Mouse (Mus musculus): Measurements from ENCODE around the gene 4931406C07Rik. TPM values are rescaled to one million over a fixed set of nuclear protein-coding genes. Genes with fewer than 3 reads are reported as not detected.
"Not testable (repeated sequence)": the region's sequence is repeated elsewhere in the genome, so short reads cannot be mapped to it uniquely, and the experiment has no call there.

4931406C07Rik gene
- polyA plus RNA-seq, 1 experiment from 2014 or later = 12.2 TPM

GRCm38 (mm10) chr9:15312054-15312735, 5.9 kb upstream of the 4931406C07Rik start:
- H3K9ac ChIP-seq = no peak overlapping the region
- no peak overlapping the region for H3K27ac ChIP-seq
- 99% methylated on average over 2 of the region's 2 CpGs for WGBS
- H3K4me1 ChIP-seq (replicated peaks; ENCODE audit: control insufficient read depth, insufficient read depth, low read length) = peaks cover 23% of the 10 kb centered on the region
- peaks cover 96% of the 10 kb centered on the region for H3K36me3 ChIP-seq (replicated peaks; ENCODE audit: control insufficient read depth, insufficient read depth)
- ATAC-seq (ENCODE audit: low FRiP score) = no peak
- no peaks in the 10 kb centered on the region for H3K9me3 ChIP-seq (ENCODE audit: control insufficient read depth, low read length)
- H3K4me2 ChIP-seq (replicated peaks) = no peak overlapping the region
- DNase-seq (ENCODE audit: low spot score) = no peak
- H3K4me3 ChIP-seq (replicated peaks; ENCODE audit: low read length) = no peak overlapping the region
- H3K27me3 ChIP-seq (ENCODE audit: control insufficient read depth, insufficient read depth, low read length) = no peaks in the 10 kb centered on the region

DNA sequence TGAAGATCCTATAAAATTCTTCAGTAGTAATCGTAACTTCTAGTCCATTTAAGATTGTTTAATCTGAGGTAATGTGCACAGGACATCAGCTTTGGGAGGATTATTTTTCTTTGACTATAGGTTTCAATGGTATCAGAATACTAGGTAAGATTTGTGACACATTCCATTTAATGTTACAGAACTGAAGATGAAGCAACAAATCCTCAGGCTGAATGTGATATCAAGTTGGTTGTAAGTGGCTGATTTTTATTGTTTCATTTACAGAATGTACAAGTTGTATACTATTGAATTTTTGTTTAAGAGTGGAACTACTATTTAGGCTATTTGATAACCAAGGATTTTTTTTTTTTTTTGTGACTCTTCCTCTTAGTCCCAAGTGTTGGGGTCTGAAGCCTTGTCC, 3.9 kb upstream of the 4931406C07Rik start:
- H3K4me2 ChIP-seq (replicated peaks) = no peak overlapping the region
- peaks cover 28% of the 10 kb centered on the region for H3K4me1 ChIP-seq (replicated peaks; ENCODE audit: control insufficient read depth, insufficient read depth, low read length)
- H3K36me3 ChIP-seq (replicated peaks; ENCODE audit: control insufficient read depth, insufficient read depth) = peaks cover 78% of the 10 kb centered on the region
- no peak overlapping the region for H3K4me3 ChIP-seq (replicated peaks; ENCODE audit: low read length)
- H3K27me3 ChIP-seq (ENCODE audit: control insufficient read depth, insufficient read depth, low read length) = no peaks in the 10 kb centered on the region
- DNase-seq (ENCODE audit: low spot score) = no peak
- no peak overlapping the region for H3K27ac ChIP-seq
- 100% methylated on average over 1 of the region's 1 CpGs for WGBS
- no peak for ATAC-seq (ENCODE audit: low FRiP score)
- H3K9ac ChIP-seq = no peak overlapping the region
- no peaks in the 10 kb centered on the region for H3K9me3 ChIP-seq (ENCODE audit: control insufficient read depth, low read length)

GRCm38 (mm10) chr9:15309425-15309824, 3.2 kb upstream of the 4931406C07Rik start:
- Histone ChIP-seq H3K4me3 (replicated peaks; ENCODE audit: low read length) (no peak overlapping the region), H3K4me2 (replicated peaks) (no peak overlapping the region), H3K27me3 (ENCODE audit: control insufficient read depth, insufficient read depth, low read length) (no peaks in the 10 kb centered on the region), H3K9me3 (ENCODE audit: control insufficient read depth, low read length) (no peaks in the 10 kb centered on the region), H3K27ac (no peak overlapping the region), H3K36me3 (replicated peaks; ENCODE audit: control insufficient read depth, insufficient read depth) (peaks cover 70% of the 10 kb centered on the region), H3K9ac (peak overlapping the region; percentile 25; the same call in 1 of the 2 replicates), H3K4me1 (replicated peaks; ENCODE audit: control insufficient read depth, insufficient read depth, low read length) (peaks cover 28% of the 10 kb centered on the region)
- 86% methylated on average over 4 of the region's 4 CpGs for WGBS
- ATAC-seq (ENCODE audit: low FRiP score) = no peak
- no peak for DNase-seq (ENCODE audit: low spot score)

DNA sequence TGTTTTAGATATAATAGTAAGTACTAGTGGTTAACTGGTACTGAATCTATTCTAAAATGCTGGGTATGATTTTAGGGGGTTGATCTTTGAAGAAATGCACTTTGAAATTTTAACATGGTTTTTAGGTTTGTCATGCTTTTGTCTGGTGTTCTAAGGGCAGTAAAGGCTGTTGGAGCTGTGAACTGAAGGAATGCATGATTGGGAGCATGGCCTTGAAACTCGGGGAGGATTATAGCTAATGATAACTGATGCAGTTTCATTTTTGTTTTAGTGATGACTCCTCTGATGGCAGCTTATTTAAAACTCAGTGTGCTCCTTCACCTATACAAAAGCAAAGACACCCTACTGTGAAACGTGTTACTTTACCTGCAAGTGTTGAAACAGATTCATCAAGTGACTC, 2.0 kb upstream of the 4931406C07Rik start:
- no peak for DNase-seq (ENCODE audit: low spot score)
- Histone ChIP-seq H3K4me3 (replicated peaks; ENCODE audit: low read length) (peak overlapping the region; percentile 57; the same call in 1 of the 2 replicates), H3K4me2 (replicated peaks) (peak overlapping the region; percentile 73; the same call in 1 of the 2 replicates), H3K4me1 (replicated peaks; ENCODE audit: control insufficient read depth, insufficient read depth, low read length) (peaks cover 28% of the 10 kb centered on the region), H3K9me3 (ENCODE audit: control insufficient read depth, low read length) (no peaks in the 10 kb centered on the region), H3K9ac (no peak overlapping the region), H3K36me3 (replicated peaks; ENCODE audit: control insufficient read depth, insufficient read depth) (peaks cover 59% of the 10 kb centered on the region), H3K27me3 (ENCODE audit: control insufficient read depth, insufficient read depth, low read length) (no peaks in the 10 kb centered on the region), H3K27ac (no peak overlapping the region)
- ATAC-seq (ENCODE audit: low FRiP score) = no peak
- 68% methylated on average over 2 of the region's 2 CpGs for WGBS

- 9% methylated on average over 6 of the region's 6 CpGs for WGBS
- Histone ChIP-seq H3K4me1 (replicated peaks; ENCODE audit: control insufficient read depth, insufficient read depth, low read length) (peaks cover 28% of the 10 kb centered on the region), H3K9me3 (ENCODE audit: control insufficient read depth, low read length) (no peaks in the 10 kb centered on the region), H3K9ac (peak overlapping the region; percentile 80), H3K27ac (no peak overlapping the region), H3K27me3 (ENCODE audit: control insufficient read depth, insufficient read depth, low read length) (no peaks in the 10 kb centered on the region), H3K36me3 (replicated peaks; ENCODE audit: control insufficient read depth, insufficient read depth) (peaks cover 49% of the 10 kb centered on the region), H3K4me2 (replicated peaks) (peak overlapping the region; percentile 73), H3K4me3 (replicated peaks; ENCODE audit: low read length) (peak overlapping the region; percentile 57)
- no peak for ATAC-seq (ENCODE audit: low FRiP score)
- DNase-seq (ENCODE audit: low spot score) = no peak
These were observed 1.0 kb upstream of the 4931406C07Rik start for GRCm38 (mm10) chr9:15307257-15307656.

DNA sequence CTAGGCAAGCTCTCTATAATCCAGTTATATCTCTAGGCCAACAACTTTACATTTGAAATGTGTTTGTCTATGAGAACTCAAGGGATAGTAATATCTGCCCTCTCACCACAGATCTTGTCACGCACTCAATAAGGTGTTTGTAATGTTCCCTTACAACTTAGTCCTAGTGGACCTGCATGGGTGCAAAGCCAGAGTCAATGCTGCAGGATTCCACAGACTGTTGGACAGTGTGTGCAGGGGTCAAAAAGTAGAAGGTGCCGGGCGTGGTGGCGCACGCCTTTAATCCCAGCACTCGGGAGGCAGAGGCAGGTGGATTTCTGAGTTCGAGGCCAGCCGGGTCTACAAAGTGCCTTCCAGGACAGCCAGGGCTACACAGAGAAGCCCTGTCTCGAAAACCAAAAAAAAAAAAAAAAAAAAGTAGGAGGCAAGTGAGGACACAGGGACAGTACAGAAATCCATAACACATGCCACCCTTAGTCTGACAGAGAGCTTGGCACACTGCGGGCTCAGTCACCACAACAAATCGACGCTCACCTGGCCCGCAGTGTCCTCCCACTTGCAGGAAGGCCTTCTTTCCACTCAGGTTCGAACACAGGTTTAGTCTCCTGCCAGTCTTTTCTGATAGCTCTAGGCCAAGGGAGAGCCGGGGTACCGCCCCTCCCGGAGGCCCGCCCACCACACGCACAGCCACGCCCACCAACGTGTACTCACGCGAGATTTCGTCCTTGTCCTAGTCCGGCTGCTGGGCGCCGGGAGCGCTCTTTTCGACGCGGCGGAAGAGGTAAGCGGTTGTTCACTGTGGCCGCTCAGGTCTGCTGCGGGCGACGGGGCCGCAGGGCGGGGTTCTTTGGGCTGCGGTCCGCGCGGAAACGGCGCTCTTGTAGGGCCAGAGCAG, 498 bp downstream of the 4931406C07Rik start, which contains the start of gene Taf1d:
Taf1d (plus strand) TSS at position 712 of the 895 bp plus-strand sequence.
- H3K27me3 ChIP-seq (ENCODE audit: control insufficient read depth, insufficient read depth, low read length) = no peaks in the 10 kb centered on the region
- H3K9me3 ChIP-seq (ENCODE audit: control insufficient read depth, low read length) = no peaks in the 10 kb centered on the region
- WGBS = 12% methylated on average over 45 of the region's 45 CpGs
- H3K9ac ChIP-seq = peak within 1 kb of the TSS; percentile 80
- peak within 1 kb of the TSS; percentile 85 for H3K27ac ChIP-seq
- peaks cover 28% of the 10 kb centered on the region for H3K4me1 ChIP-seq (replicated peaks; ENCODE audit: control insufficient read depth, insufficient read depth, low read length)
- ATAC-seq (ENCODE audit: low FRiP score) (peak; percentile 99), DNase-seq (ENCODE audit: low spot score) (peak; percentile 98)
- H3K36me3 ChIP-seq (replicated peaks; ENCODE audit: control insufficient read depth, insufficient read depth) = peaks cover 34% of the 10 kb centered on the region
- H3K4me2 ChIP-seq (replicated peaks) = peak within 1 kb of the TSS; percentile 73
- peak within 1 kb of the TSS; percentile 57 for H3K4me3 ChIP-seq (replicated peaks; ENCODE audit: low read length)

- WGBS = 68% methylated on average over 2 of the region's 2 CpGs
- Histone ChIP-seq H3K4me2 (replicated peaks) (no peak overlapping the region), H3K4me3 (replicated peaks; ENCODE audit: low read length) (no peak overlapping the region), H3K9ac (no peak overlapping the region), H3K27ac (no peak overlapping the region), H3K4me1 (replicated peaks; ENCODE audit: control insufficient read depth, insufficient read depth, low read length) (peaks cover 12% of the 10 kb centered on the region), H3K9me3 (ENCODE audit: control insufficient read depth, low read length) (no peaks in the 10 kb centered on the region), H3K36me3 (replicated peaks; ENCODE audit: control insufficient read depth, insufficient read depth) (peaks cover 5% of the 10 kb centered on the region; the same call in 1 of the 2 replicates), H3K27me3 (ENCODE audit: control insufficient read depth, insufficient read depth, low read length) (no peaks in the 10 kb centered on the region)
- no peak for ATAC-seq (ENCODE audit: low FRiP score)
- DNase-seq (ENCODE audit: low spot score) = no peak
These were observed 3.4 kb downstream of the 4931406C07Rik start for GRCm38 (mm10) chr9:15302881-15303280.

- H3K4me2 ChIP-seq (replicated peaks); H3K4me3 ChIP-seq (replicated peaks; ENCODE audit: low read length); H3K27me3 ChIP-seq (ENCODE audit: control insufficient read depth, insufficient read depth, low read length); DNase-seq (ENCODE audit: low spot score); H3K27ac ChIP-seq; ATAC-seq (ENCODE audit: low FRiP score); H3K4me1 ChIP-seq (replicated peaks; ENCODE audit: control insufficient read depth, insufficient read depth, low read length); H3K9me3 ChIP-seq (ENCODE audit: control insufficient read depth, low read length); H3K9ac ChIP-seq; H3K36me3 ChIP-seq (replicated peaks; ENCODE audit: control insufficient read depth, insufficient read depth): not testable (repeated sequence)
- 78% methylated on average over 6 of the region's 6 CpGs for WGBS
These were observed 4.2 kb downstream of the 4931406C07Rik start for GRCm38 (mm10) chr9:15302006-15302405.

- 63% methylated on average over 6 of the region's 6 CpGs for WGBS
- Histone ChIP-seq H3K4me2 (replicated peaks) (no peak overlapping the region), H3K27me3 (ENCODE audit: control insufficient read depth, insufficient read depth, low read length) (no peaks in the 10 kb centered on the region), H3K4me1 (replicated peaks; ENCODE audit: control insufficient read depth, insufficient read depth, low read length) (no peaks in the 10 kb centered on the region), H3K4me3 (replicated peaks; ENCODE audit: low read length) (no peak overlapping the region), H3K27ac (peak overlapping the region; percentile 45; the same call in 1 of the 2 replicates), H3K9ac (no peak overlapping the region), H3K9me3 (ENCODE audit: control insufficient read depth, low read length) (no peaks in the 10 kb centered on the region), H3K36me3 (replicated peaks; ENCODE audit: control insufficient read depth, insufficient read depth) (peaks cover 11% of the 10 kb centered on the region)
- no peak for ATAC-seq (ENCODE audit: low FRiP score)
- DNase-seq (ENCODE audit: low spot score) = no peak
These were observed 4.8 kb downstream of the 4931406C07Rik start for GRCm38 (mm10) chr9:15301399-15301798.
